Mouse (Mus musculus) intestine, embryonic 15.5 days (tissue): Measurements from ENCODE around the gene Olfr56. TPM values are rescaled to one million over a fixed set of nuclear protein-coding genes. Genes with fewer than 3 reads are reported as not detected.
A peak's percentile ranks its signal among the peaks of the same experiment; 100 is the strongest.
"Not testable (repeated sequence)": the region's sequence is repeated elsewhere in the genome, so short reads cannot be mapped to it uniquely, and the experiment has no call there.

Experiments used
- ATAC-seq: fragments of 200-750 bp; cut with Nextera tagmentation; 2 replicates; pipeline ENCODE4 v1.8.0; 2017; ENCODE audit warnings: moderate TSS enrichment, moderate library complexity
- H3K27ac ChIP-seq: fragments of 300-500 bp; sonication (generic); 2 replicates; pipeline ENCODE4 v1.5.1; 2015; ENCODE audit warnings: mild to moderate bottlenecking, inconsistent platforms
- H3K27me3 ChIP-seq: fragments of 300-500 bp; sonication (generic); replicated peaks from 2 replicates; pipeline ENCODE4 v1.6.1; 2015; ENCODE audit warnings: inconsistent platforms
- H3K36me3 ChIP-seq: fragments of 300-500 bp; sonication (generic); 2 replicates; pipeline ENCODE4 v1.6.1; 2015; ENCODE audit warnings: inconsistent platforms
- H3K4me1 ChIP-seq: fragments of 300-500 bp; sonication (generic); replicated peaks from 2 replicates; pipeline ENCODE4 v1.6.1; 2015; ENCODE audit warnings: inconsistent platforms
- H3K4me2 ChIP-seq: fragments of 300-500 bp; sonication (generic); replicated peaks from 2 replicates; pipeline ENCODE4 v1.6.1; 2015; ENCODE audit warnings: mild to moderate bottlenecking, inconsistent platforms
- H3K4me3 ChIP-seq: fragments of 300-500 bp; sonication (generic); replicated peaks from 2 replicates; pipeline ENCODE4 v1.5.1; 2015; ENCODE audit warnings: inconsistent platforms
- H3K9ac ChIP-seq: fragments of 300-500 bp; sonication (generic); 2 replicates; pipeline ENCODE4 v1.6.1; 2015; ENCODE audit warnings: inconsistent platforms
- H3K9me3 ChIP-seq: fragments of 300-500 bp; sonication (generic); 2 replicates; pipeline ENCODE4 v1.6.1; 2016; ENCODE audit warnings: inconsistent platforms
- WGBS: fragments of 180-500 bp; shearing (Covaris S2); methylation state at CpG from one replicate; pipeline ENCODE4 v1.1.7; 2015; 5-methylcytosine and 5-hydroxymethylcytosine counted together
- polyA plus RNA-seq: library from polyadenylated mRNA; unstranded; fragments of >200 nt; fragmentation: Nextera tagmentation; extraction: Ambion mirVana; gene quantifications from 2 replicates; pipeline ENCODE4 v1.2.1, GENCODE M21; 2015

The Olfr56 gene
- polyA plus RNA-seq, 1 experiment from 2014 or later = not detected

GRCm38 (mm10) chr11:49076001-49076757, 97.5 kb downstream of the Olfr56 start, which contains the start of gene Ifi47:
Gene Ifi47 (plus strand): TSS chr11:49076587.
- H3K9me3 ChIP-seq, H3K27me3 ChIP-seq, H3K9ac ChIP-seq, H3K4me2 ChIP-seq, ATAC-seq, H3K4me3 ChIP-seq, H3K36me3 ChIP-seq, H3K4me1 ChIP-seq: not testable (repeated sequence)
- H3K27ac ChIP-seq = 0 out of 2 replicates have a peak within 1 kb of the TSS, but pooled peaks have one; percentile 6
- 66% methylated on average over 6 of the region's 6 CpGs for WGBS

GRCm38 (mm10) chr11:49077012-49077411, 98.3 kb downstream of the Olfr56 start:
- Histone ChIP-seq H3K4me2 (no peak overlapping the region), H3K27me3 (no peaks in the 10 kb centered on the region), H3K4me3 (no peak overlapping the region), H3K4me1 (no peaks in the 10 kb centered on the region), H3K9ac (no peak overlapping the region), H3K36me3 (no peaks in the 10 kb centered on the region), H3K9me3 (no peaks in the 10 kb centered on the region), H3K27ac (no peak overlapping the region)
- WGBS = 71% methylated on average over 1 of the region's 1 CpGs
- ATAC-seq = no peak

- no peak overlapping the region for H3K27ac ChIP-seq
- 47% methylated on average over 3 of the region's 3 CpGs for whole genome bisulfite sequencing
- no peaks in the 10 kb centered on the region for H3K9me3 ChIP-seq
- H3K4me1 ChIP-seq = no peaks in the 10 kb centered on the region
- H3K27me3 ChIP-seq = no peaks in the 10 kb centered on the region
- no peaks in the 10 kb centered on the region for H3K36me3 ChIP-seq
- no peak overlapping the region for H3K4me3 ChIP-seq
- H3K4me2 ChIP-seq = no peak overlapping the region
- no peak overlapping the region for H3K9ac ChIP-seq
- ATAC-seq = peak; percentile 66
Measured at GRCm38 (mm10) chr11:49078719-49079118, 100.0 kb downstream of the Olfr56 start.

- Histone ChIP-seq H3K9me3 (no peaks in the 10 kb centered on the region), H3K27me3 (no peaks in the 10 kb centered on the region), H3K36me3 (no peaks in the 10 kb centered on the region), H3K4me1 (no peaks in the 10 kb centered on the region), H3K4me3 (no peak overlapping the region), H3K4me2 (no peak overlapping the region), H3K9ac (no peak overlapping the region), H3K27ac (no peak overlapping the region)
- no peak for ATAC-seq
- WGBS = 76% methylated on average over 1 of the region's 1 CpGs
Measured at GRCm38 (mm10) chr11:49080636-49081035, 101.9 kb downstream of the Olfr56 start.

GRCm38 (mm10) chr11:49081356-49081755, 102.7 kb downstream of the Olfr56 start:
- Histone ChIP-seq H3K36me3 (no peaks in the 10 kb centered on the region), H3K27ac (no peak overlapping the region), H3K9ac (no peak overlapping the region), H3K9me3 (no peaks in the 10 kb centered on the region), H3K4me2 (no peak overlapping the region), H3K27me3 (no peaks in the 10 kb centered on the region), H3K4me3 (no peak overlapping the region), H3K4me1 (no peaks in the 10 kb centered on the region)
- WGBS = 71% methylated on average over 4 of the region's 4 CpGs
- ATAC-seq = no peak

GRCm38 (mm10) chr11:49081886-49082285, 103.2 kb downstream of the Olfr56 start:
- Histone ChIP-seq H3K36me3 (no peaks in the 10 kb centered on the region), H3K9me3 (no peaks in the 10 kb centered on the region), H3K4me2 (no peak overlapping the region), H3K27ac (no peak overlapping the region), H3K4me1 (no peaks in the 10 kb centered on the region), H3K27me3 (no peaks in the 10 kb centered on the region), H3K4me3 (no peak overlapping the region), H3K9ac (no peak overlapping the region)
- no peak for ATAC-seq
- WGBS = 69% methylated on average over 3 of the region's 3 CpGs

- H3K36me3 ChIP-seq = no peaks in the 10 kb centered on the region
- H3K4me3 ChIP-seq = no peak overlapping the region
- no peak overlapping the region for H3K4me2 ChIP-seq
- no peaks in the 10 kb centered on the region for H3K27me3 ChIP-seq
- H3K9ac ChIP-seq = no peak overlapping the region
- ATAC-seq = no peak
- no peak overlapping the region for H3K27ac ChIP-seq
- H3K4me1 ChIP-seq = peaks cover 4% of the 10 kb centered on the region
- 89% methylated on average over 1 of the region's 1 CpGs for WGBS
- H3K9me3 ChIP-seq = no peaks in the 10 kb centered on the region
Measured at GRCm38 (mm10) chr11:49083146-49083545, 104.5 kb downstream of the Olfr56 start.

- no peak overlapping the region for H3K9ac ChIP-seq
- H3K9me3 ChIP-seq = no peaks in the 10 kb centered on the region
- peaks cover 7% of the 10 kb centered on the region for H3K4me1 ChIP-seq
- H3K27me3 ChIP-seq = no peaks in the 10 kb centered on the region
- H3K36me3 ChIP-seq = no peaks in the 10 kb centered on the region
- no peak overlapping the region for H3K4me2 ChIP-seq
- 79% methylated on average over 3 of the region's 3 CpGs for WGBS
- ATAC-seq = no peak
- H3K4me3 ChIP-seq = no peak overlapping the region
- H3K27ac ChIP-seq = no peak overlapping the region
Measured at GRCm38 (mm10) chr11:49083808-49084207, 105.1 kb downstream of the Olfr56 start.

- H3K36me3 ChIP-seq = no peaks in the 10 kb centered on the region
- H3K4me1 ChIP-seq = peaks cover 7% of the 10 kb centered on the region
- no peak overlapping the region for H3K4me2 ChIP-seq
- no peak overlapping the region for H3K27ac ChIP-seq
- no peak for ATAC-seq
- 76% methylated on average over 1 of the region's 1 CpGs for WGBS
- no peaks in the 10 kb centered on the region for H3K9me3 ChIP-seq
- no peak overlapping the region for H3K4me3 ChIP-seq
- H3K27me3 ChIP-seq = no peaks in the 10 kb centered on the region
- H3K9ac ChIP-seq = no peak overlapping the region
Measured at GRCm38 (mm10) chr11:49084385-49084784, 105.7 kb downstream of the Olfr56 start.

GRCm38 (mm10) chr11:49084875-49085274, 106.2 kb downstream of the Olfr56 start:
- WGBS = 38% methylated on average over 3 of the region's 3 CpGs
- Histone ChIP-seq H3K9ac (no peak overlapping the region), H3K4me1 (peaks cover 7% of the 10 kb centered on the region), H3K4me2 (no peak overlapping the region), H3K27ac (no peak overlapping the region), H3K36me3 (no peaks in the 10 kb centered on the region), H3K9me3 (no peaks in the 10 kb centered on the region), H3K4me3 (no peak overlapping the region), H3K27me3 (no peaks in the 10 kb centered on the region)
- no peak for ATAC-seq

GRCm38 (mm10) chr11:49086858-49087361, 108.2 kb downstream of the Olfr56 start:
- Histone ChIP-seq H3K36me3 (no peaks in the 10 kb centered on the region), H3K9me3 (no peaks in the 10 kb centered on the region), H3K9ac (no peak overlapping the region), H3K27ac (no peak overlapping the region), H3K4me1 (peaks cover 9% of the 10 kb centered on the region), H3K27me3 (no peaks in the 10 kb centered on the region), H3K4me3 (no peak overlapping the region), H3K4me2 (0 out of 2 replicates have a peak overlapping the region, but pooled peaks have one; percentile 12)
- WGBS = 67% methylated on average over 6 of the region's 6 CpGs
- ATAC-seq = no peak

GRCm38 (mm10) chr11:49087830-49088616, 109.3 kb downstream of the Olfr56 start:
- Histone ChIP-seq H3K4me3 (peak overlapping the region; percentile 6; the same call in 1 of the 2 replicates), H3K9ac (peak overlapping the region; percentile 15; the same call in 1 of the 2 replicates), H3K9me3 (no peaks in the 10 kb centered on the region), H3K27me3 (no peaks in the 10 kb centered on the region), H3K27ac (0 out of 2 replicates have a peak overlapping the region, but pooled peaks have one; percentile 6), H3K4me2 (peak overlapping the region; percentile 47), H3K36me3 (no peaks in the 10 kb centered on the region), H3K4me1 (peaks cover 9% of the 10 kb centered on the region)
- WGBS = 39% methylated on average over 22 of the region's 22 CpGs
- peak; percentile 72 for ATAC-seq
